Mouse (Mus musculus) heart, embryonic 15.5 days (tissue): ENCODE measurements around the gene Rapgef3. TPM values are rescaled to one million over a fixed set of nuclear protein-coding genes. Genes with fewer than 3 reads are reported as not detected.

Experiments used
- ATAC-seq: fragments of 200-750 bp; cut with Nextera tagmentation; replicated peaks from 2 replicates; pipeline ENCODE4 v1.8.0; 2017; ENCODE audit warnings: low read depth, moderate TSS enrichment; ENCODE audit not compliant: insufficient number of reproducible peaks, insufficient read depth, low FRiP score
- H3K27ac ChIP-seq: fragments of 300-500 bp; sonication (generic); 2 replicates; pipeline ENCODE4 v1.5.1; 2015; ENCODE audit warnings: mild to moderate bottlenecking, inconsistent platforms
- H3K27me3 ChIP-seq: fragments of 300-500 bp; sonication (generic); 2 replicates; pipeline ENCODE4 v1.6.1; 2015; ENCODE audit warnings: inconsistent platforms
- H3K36me3 ChIP-seq: fragments of 300-500 bp; sonication (generic); 2 replicates; pipeline ENCODE4 v1.6.1; 2015; ENCODE audit warnings: mild to moderate bottlenecking, inconsistent platforms
- H3K4me1 ChIP-seq: fragments of 300-500 bp; sonication (generic); replicated peaks from 2 replicates; pipeline ENCODE4 v1.6.1; 2015; ENCODE audit warnings: inconsistent platforms
- H3K4me2 ChIP-seq: fragments of 300-500 bp; sonication (generic); 2 replicates; pipeline ENCODE4 v1.6.1; 2015; ENCODE audit warnings: inconsistent platforms, mild to moderate bottlenecking, moderate library complexity
- H3K4me3 ChIP-seq: fragments of 300-500 bp; sonication (generic); 2 replicates; pipeline ENCODE4 v1.5.1; 2015; ENCODE audit warnings: mild to moderate bottlenecking, inconsistent platforms
- H3K9ac ChIP-seq: fragments of 300-500 bp; sonication (generic); 2 replicates; pipeline ENCODE4 v1.6.1; 2015; ENCODE audit warnings: mild to moderate bottlenecking, inconsistent platforms
- H3K9me3 ChIP-seq: fragments of 300-500 bp; sonication (generic); replicated peaks from 2 replicates; pipeline ENCODE4 v1.6.1; 2016; ENCODE audit warnings: inconsistent platforms
- WGBS: fragments of 180-500 bp; shearing (Covaris S2); methylation state at CpG from one replicate; pipeline ENCODE4 v1.1.7; 2015; ENCODE audit warnings: mixed read lengths; 5-methylcytosine and 5-hydroxymethylcytosine counted together
- polyA plus RNA-seq: library from polyadenylated mRNA; unstranded; fragments of >200 nt; fragmentation: Nextera tagmentation; extraction: Ambion mirVana; gene quantifications from 2 replicates; pipeline ENCODE4 v1.2.1, GENCODE M21; 2015

The Rapgef3 gene
- polyA plus RNA-seq, 1 experiment from 2014 or later, result 20.0 TPM

DNA sequence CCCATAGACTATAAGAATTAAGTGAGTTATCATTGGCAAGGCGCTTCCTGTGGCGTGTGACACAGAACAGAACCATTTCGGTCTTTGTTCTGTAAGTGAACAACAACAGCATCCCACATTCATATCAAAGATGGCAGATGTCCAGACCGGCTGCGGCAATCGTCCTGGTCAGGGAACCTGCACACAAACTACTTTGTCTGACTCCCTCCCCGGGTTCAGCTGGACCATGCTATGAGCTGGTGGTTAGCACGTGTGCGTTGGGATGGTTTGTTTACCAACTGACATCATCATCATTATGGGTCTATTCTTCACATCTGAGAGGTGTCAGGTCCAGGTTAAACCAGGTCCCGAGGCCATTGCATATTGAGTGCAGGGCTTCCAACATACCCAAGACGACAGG is 39.4 kb downstream of the Rapgef3 start:
- WGBS, result 60% methylated on average over 11 of the region's 11 CpGs
- Histone ChIP-seq H3K4me3 (no peak overlapping the region), H3K27ac (0 out of 2 replicates have a peak overlapping the region, but pooled peaks have one; percentile 1), H3K9ac (no peak overlapping the region), H3K4me2 (no peak overlapping the region), H3K36me3 (no peaks in the 10 kb centered on the region), H3K27me3 (no peaks in the 10 kb centered on the region), H3K9me3 (no peaks in the 10 kb centered on the region; the same call in 1 of the 2 replicates), H3K4me1 (peaks cover 6% of the 10 kb centered on the region; the same call in 1 of the 2 replicates)
- ATAC-seq, result 0 out of 2 replicates have a peak, but pooled peaks have one; percentile 51

- Histone ChIP-seq H3K9me3 (no peaks in the 10 kb centered on the region; the same call in 1 of the 2 replicates), H3K9ac (no peak overlapping the region), H3K36me3 (no peaks in the 10 kb centered on the region), H3K27me3 (no peaks in the 10 kb centered on the region), H3K27ac (no peak overlapping the region), H3K4me3 (no peak overlapping the region), H3K4me2 (no peak overlapping the region), H3K4me1 (peaks cover 6% of the 10 kb centered on the region; the same call in 1 of the 2 replicates)
- WGBS, result 70% methylated on average over 5 of the region's 5 CpGs
- ATAC-seq, result no peak
Measured at GRCm38 (mm10) chr15:97727520-97727919, 40.3 kb downstream of the Rapgef3 start.

DNA sequence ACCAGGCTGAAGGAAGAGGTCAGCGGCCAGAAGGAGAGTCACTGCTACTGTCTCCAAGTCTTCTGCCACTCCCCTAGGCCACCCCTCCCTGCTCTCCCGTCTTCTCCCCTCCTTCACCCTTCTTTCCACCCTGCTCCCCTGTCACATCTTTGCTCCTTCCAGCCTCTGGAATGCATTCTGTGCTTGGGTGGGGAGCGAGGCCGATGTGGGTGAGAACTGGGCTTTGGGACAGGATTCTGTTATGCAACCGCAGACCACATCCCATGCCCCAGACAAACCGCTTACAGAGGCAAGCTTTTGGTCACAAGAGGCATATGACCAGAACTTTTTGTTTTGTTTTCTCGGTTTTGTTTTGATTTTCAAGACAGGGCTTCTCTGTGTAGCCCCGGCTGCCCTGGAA is 40.7 kb downstream of the Rapgef3 start:
- Histone ChIP-seq H3K4me1 (peaks cover 6% of the 10 kb centered on the region; the same call in 1 of the 2 replicates), H3K36me3 (no peaks in the 10 kb centered on the region), H3K9ac (no peak overlapping the region), H3K4me2 (no peak overlapping the region), H3K27me3 (no peaks in the 10 kb centered on the region), H3K9me3 (no peaks in the 10 kb centered on the region), H3K4me3 (no peak overlapping the region), H3K27ac (no peak overlapping the region)
- no peak for ATAC-seq
- WGBS, result 58% methylated on average over 8 of the region's 8 CpGs

GRCm38 (mm10) chr15:97726310-97726709 is 41.5 kb downstream of the Rapgef3 start:
- Histone ChIP-seq H3K27me3 (no peaks in the 10 kb centered on the region), H3K4me1 (peaks cover 6% of the 10 kb centered on the region), H3K9ac (no peak overlapping the region), H3K4me3 (no peak overlapping the region), H3K9me3 (no peaks in the 10 kb centered on the region), H3K27ac (no peak overlapping the region), H3K4me2 (no peak overlapping the region), H3K36me3 (no peaks in the 10 kb centered on the region)
- WGBS, result 78% methylated on average over 13 of the region's 13 CpGs
- no peak for ATAC-seq

DNA sequence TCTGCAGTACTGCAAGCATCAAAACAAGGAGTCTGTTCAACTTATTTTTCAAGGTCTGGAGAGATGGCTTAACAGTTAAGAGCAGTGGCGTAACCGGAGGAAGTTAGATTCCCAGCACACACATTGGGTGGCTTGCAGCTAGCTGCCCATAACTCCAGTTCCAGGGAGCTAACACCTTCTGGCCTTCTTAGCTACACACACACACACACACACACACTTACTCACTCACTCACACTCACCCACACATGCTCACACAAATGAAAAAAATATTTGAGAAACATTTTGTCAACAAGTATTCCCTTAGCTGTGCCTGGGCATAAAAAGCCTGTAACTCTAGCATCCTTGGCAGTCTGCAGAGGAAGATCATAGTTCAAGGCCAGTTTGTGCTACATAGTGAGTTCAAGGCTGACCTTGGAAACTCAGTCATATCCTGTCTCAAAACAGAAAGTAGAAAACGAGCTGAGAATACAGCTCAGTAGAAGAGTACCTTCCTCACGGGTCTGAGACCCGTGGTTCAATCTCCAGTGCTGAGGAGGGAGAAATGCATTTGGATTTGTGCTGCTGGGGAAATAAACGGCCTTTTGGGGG is 42.5 kb downstream of the Rapgef3 start:
- Histone ChIP-seq H3K9ac (no peak overlapping the region), H3K4me1 (peaks cover 10% of the 10 kb centered on the region), H3K36me3 (no peaks in the 10 kb centered on the region), H3K9me3 (no peaks in the 10 kb centered on the region), H3K4me2 (no peak overlapping the region), H3K27ac (no peak overlapping the region), H3K27me3 (no peaks in the 10 kb centered on the region), H3K4me3 (no peak overlapping the region)
- 73% methylated on average over 6 of the region's 6 CpGs for WGBS
- no peak for ATAC-seq

GRCm38 (mm10) chr15:97724346-97725197 is 43.2 kb downstream of the Rapgef3 start:
- no peak for ATAC-seq
- no peaks in the 10 kb centered on the region for H3K36me3 ChIP-seq
- no peak overlapping the region for H3K9ac ChIP-seq
- H3K9me3 ChIP-seq, result no peaks in the 10 kb centered on the region
- WGBS, result 86% methylated on average over 17 of the region's 17 CpGs
- no peak overlapping the region for H3K4me3 ChIP-seq
- peaks cover 15% of the 10 kb centered on the region for H3K4me1 ChIP-seq
- H3K27ac ChIP-seq, result no peak overlapping the region
- no peaks in the 10 kb centered on the region for H3K27me3 ChIP-seq
- H3K4me2 ChIP-seq, result no peak overlapping the region

DNA sequence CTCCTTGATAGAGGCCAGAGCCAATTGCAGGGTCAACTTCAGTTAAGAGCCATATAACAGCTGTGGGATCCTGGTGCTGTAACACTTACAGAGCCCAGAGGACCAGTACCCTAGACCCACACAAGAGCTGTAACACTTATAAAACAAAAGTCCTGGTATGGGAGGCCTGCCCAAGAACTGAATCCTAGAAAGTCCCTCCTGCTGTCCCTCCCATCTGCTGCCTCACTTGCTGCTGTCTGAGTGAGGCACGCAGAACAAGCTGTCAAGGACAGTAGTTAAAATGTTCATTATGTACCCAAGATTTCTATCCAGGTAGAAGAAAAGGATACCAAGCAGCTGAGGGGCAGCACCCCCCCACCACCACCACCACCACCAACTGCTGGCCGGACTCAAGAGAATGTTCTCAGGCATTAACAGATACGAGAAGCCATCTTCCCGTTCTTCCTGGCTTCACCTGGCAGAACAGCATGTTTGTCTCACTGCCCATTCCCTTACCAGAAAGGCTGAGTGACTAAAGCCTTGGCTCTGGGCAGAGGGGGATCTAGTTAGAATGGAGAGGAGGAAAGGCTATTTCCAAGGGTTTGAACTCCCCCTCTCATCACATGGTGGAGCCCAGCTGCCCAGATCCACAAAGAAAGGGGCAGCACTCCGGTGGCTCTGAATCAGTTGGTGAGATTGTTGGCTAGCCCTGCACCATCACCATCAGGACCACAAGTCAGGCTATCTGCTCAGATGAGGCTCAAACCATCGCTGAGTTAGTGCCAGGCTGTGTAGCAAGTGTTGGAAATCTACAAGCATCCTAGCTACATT is 44.0 kb downstream of the Rapgef3 start:
- Histone ChIP-seq H3K27me3 (no peaks in the 10 kb centered on the region), H3K9ac (no peak overlapping the region), H3K4me3 (no peak overlapping the region), H3K36me3 (no peaks in the 10 kb centered on the region), H3K9me3 (no peaks in the 10 kb centered on the region), H3K4me1 (peaks cover 16% of the 10 kb centered on the region), H3K27ac (no peak overlapping the region), H3K4me2 (no peak overlapping the region)
- ATAC-seq, result no peak
- WGBS, result 83% methylated on average over 6 of the region's 6 CpGs

DNA sequence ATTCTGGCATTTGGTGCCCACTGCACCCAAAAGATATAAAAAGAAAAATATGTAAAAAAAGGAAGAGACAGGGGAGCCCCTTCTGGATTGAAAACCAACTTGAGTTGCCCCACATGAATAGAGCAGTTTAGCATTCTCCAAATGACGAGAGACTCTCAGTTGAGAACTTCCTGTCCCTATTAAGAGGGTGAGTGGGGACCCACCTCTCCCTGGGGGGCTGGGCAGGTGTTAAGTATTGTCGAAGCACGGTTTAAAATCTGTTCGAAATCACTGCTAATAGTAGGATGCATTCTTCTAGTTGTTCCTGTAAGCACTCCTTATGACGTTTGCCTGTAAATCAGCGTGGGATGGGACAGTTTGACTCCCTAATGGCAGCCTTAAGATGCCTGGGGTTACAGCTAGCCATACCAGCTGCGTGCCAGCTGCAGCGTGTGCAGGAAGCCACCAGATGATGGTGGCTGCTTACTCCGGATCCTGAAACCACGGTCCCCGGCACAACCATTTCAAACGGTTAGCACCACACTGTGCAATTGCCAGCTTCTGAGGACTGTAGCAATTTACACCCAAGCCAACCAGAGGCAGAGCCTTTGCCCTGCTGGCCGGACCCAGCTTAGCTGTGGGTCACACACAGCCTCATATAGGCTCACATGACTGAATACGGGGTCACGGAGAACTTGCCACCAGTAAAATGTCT is 46.6 kb downstream of the Rapgef3 start:
- Histone ChIP-seq H3K4me3 (no peak overlapping the region), H3K9ac (no peak overlapping the region), H3K27me3 (no peaks in the 10 kb centered on the region), H3K9me3 (no peaks in the 10 kb centered on the region), H3K27ac (peak overlapping the region; percentile 76; the same call in 1 of the 2 replicates), H3K4me1 (peaks cover 21% of the 10 kb centered on the region), H3K36me3 (no peaks in the 10 kb centered on the region), H3K4me2 (no peak overlapping the region)
- no peak for ATAC-seq
- 72% methylated on average over 15 of the region's 15 CpGs for WGBS

- no peaks in the 10 kb centered on the region for H3K27me3 ChIP-seq
- no peak overlapping the region for H3K4me3 ChIP-seq
- peaks cover 21% of the 10 kb centered on the region for H3K4me1 ChIP-seq
- no peak overlapping the region for H3K9ac ChIP-seq
- peak; percentile 24; the same call in 1 of the 2 replicates for ATAC-seq
- peak overlapping the region; percentile 76 for H3K27ac ChIP-seq
- no peaks in the 10 kb centered on the region for H3K36me3 ChIP-seq
- 57% methylated on average over 12 of the region's 12 CpGs for WGBS
- no peaks in the 10 kb centered on the region for H3K9me3 ChIP-seq
- peak overlapping the region; percentile 34 for H3K4me2 ChIP-seq
Measured at GRCm38 (mm10) chr15:97720026-97720675, 47.6 kb downstream of the Rapgef3 start.

DNA sequence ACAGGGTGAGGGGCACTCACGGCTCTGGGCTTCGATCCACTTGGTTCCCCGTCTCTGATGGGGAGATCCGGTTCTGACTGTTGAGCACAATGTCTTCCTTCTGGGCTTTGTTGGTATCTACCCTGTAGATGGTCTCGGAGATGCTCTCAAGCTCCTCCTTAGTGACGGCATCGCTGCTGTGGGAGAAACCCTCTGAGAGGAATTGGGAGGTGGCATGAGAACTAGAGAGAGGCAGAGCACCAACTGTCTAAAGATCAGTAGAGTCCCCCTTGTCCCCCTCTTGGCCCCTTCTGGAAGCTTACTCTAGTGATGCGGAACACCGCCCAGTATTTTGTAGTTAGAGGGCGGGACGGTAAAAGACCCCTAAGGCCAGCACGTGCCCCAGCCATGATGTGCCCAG is 48.3 kb downstream of the Rapgef3 start:
- WGBS, result 92% methylated on average over 12 of the region's 12 CpGs
- Histone ChIP-seq H3K27ac (peak overlapping the region; percentile 76), H3K4me1 (peaks cover 21% of the 10 kb centered on the region), H3K27me3 (no peaks in the 10 kb centered on the region), H3K36me3 (no peaks in the 10 kb centered on the region), H3K4me3 (no peak overlapping the region), H3K4me2 (no peak overlapping the region), H3K9ac (no peak overlapping the region), H3K9me3 (no peaks in the 10 kb centered on the region)
- ATAC-seq, result no peak
